ENCODE assay signal across 1 mouse cellular context in genomic region chr8:123422056-123422780, GRCm38 (mm10).
TF ChIP-seq lines count a peak whose summit lies in the region.

No protein-coding gene starts in this region.

TF ChIP-seq in C2C12, 6 proteins besides CTCF, POLR2A, EP300 and RAD21:
- TF ChIP-seq MYOG (IDR thresholded peaks at IDR 0.05; ENCODE audit: control insufficient read depth, extremely low read depth, insufficient read length) (no peak), FOSL1 (IDR thresholded peaks at IDR 0.05; ENCODE audit: insufficient read depth, low read length, poor library complexity, severe bottlenecking) (no peak), MYOD1 (IDR thresholded peaks at IDR 0.05; ENCODE audit: control insufficient read depth, insufficient read length, low read depth) (no peak), CEBPB (IDR thresholded peaks at IDR 0.05; ENCODE audit: low read depth) (no peak), USF1 (IDR thresholded peaks at IDR 0.05; ENCODE audit: low read depth) (no peak), MAX (IDR thresholded peaks at IDR 0.05) (no peak)
TF ChIP-seq in C2C12: peak in this region for 0.
